Mouse (Mus musculus): Measurements from ENCODE around the gene Hacl1.

The Hacl1 gene

GRCm38 (mm10) chr14:31640890-31641505 lies at the start of gene Hacl1, which contains the start of gene Btd:
TSS of gene Hacl1 (minus strand) at chr14:31641286.
TSS of gene Btd (plus strand) at chr14:31641028.
- DNase-seq = peak; percentile 67

GRCm38 (mm10) chr14:31686231-31686630 lies 45.1 kb upstream of the Hacl1 start:
- no peak for DNase-seq

GRCm38 (mm10) chr14:31685680-31686079 lies 44.6 kb upstream of the Hacl1 start:
- DNase-seq = no peak

- DNase-seq = no peak
Observed at GRCm38 (mm10) chr14:31684343-31685040, 43.4 kb upstream of the Hacl1 start.

- no peak for DNase-seq
Observed at GRCm38 (mm10) chr14:31683610-31684009, 42.5 kb upstream of the Hacl1 start.

GRCm38 (mm10) chr14:31681931-31682555 lies 41.0 kb upstream of the Hacl1 start:
- DNase-seq = no peak

- no peak for DNase-seq
Observed at GRCm38 (mm10) chr14:31681291-31681690, 40.2 kb upstream of the Hacl1 start.

GRCm38 (mm10) chr14:31680656-31681055 lies 39.6 kb upstream of the Hacl1 start:
- no peak for DNase-seq

GRCm38 (mm10) chr14:31671635-31672320 lies 30.7 kb upstream of the Hacl1 start:
- DNase-seq = no peak

GRCm38 (mm10) chr14:31669642-31670490 lies 28.8 kb upstream of the Hacl1 start:
- no peak for DNase-seq

- DNase-seq = no peak
Observed at GRCm38 (mm10) chr14:31669161-31669611, 28.1 kb upstream of the Hacl1 start.

- DNase-seq = no peak
Observed at GRCm38 (mm10) chr14:31668326-31668725, 27.2 kb upstream of the Hacl1 start.

- no peak for DNase-seq
Observed at GRCm38 (mm10) chr14:31667741-31668140, 26.7 kb upstream of the Hacl1 start.

- DNase-seq = no peak
Observed at GRCm38 (mm10) chr14:31666931-31667705, 26.0 kb upstream of the Hacl1 start.

- DNase-seq = no peak
Observed at GRCm38 (mm10) chr14:31665566-31665940, 24.5 kb upstream of the Hacl1 start.

GRCm38 (mm10) chr14:31664903-31665565 lies 23.9 kb upstream of the Hacl1 start:
- no peak for DNase-seq

GRCm38 (mm10) chr14:31664100-31664902 lies 23.2 kb upstream of the Hacl1 start:
- DNase-seq = no peak

- no peak for DNase-seq
Observed at GRCm38 (mm10) chr14:31663376-31664099, 22.5 kb upstream of the Hacl1 start.

GRCm38 (mm10) chr14:31662555-31663211 lies 21.6 kb upstream of the Hacl1 start:
- no peak for DNase-seq

All from right cerebral cortex, postnatal 4 days (tissue).